Mouse (Mus musculus) E14TG2a.4 (cell line): ENCODE data around the gene Cog1.

Source experiments
- CTCF ChIP-seq: conservative IDR thresholded peaks from 2 replicates; pipeline ENCODE4 v1.5.1; 2014; ENCODE audit warnings: low read length
- POU5F1 ChIP-seq: IDR thresholded peaks from 2 replicates; pipeline ENCODE4 v1.6.1; 2014; ENCODE audit warnings: low read length, borderline replicate concordance

DNA sequence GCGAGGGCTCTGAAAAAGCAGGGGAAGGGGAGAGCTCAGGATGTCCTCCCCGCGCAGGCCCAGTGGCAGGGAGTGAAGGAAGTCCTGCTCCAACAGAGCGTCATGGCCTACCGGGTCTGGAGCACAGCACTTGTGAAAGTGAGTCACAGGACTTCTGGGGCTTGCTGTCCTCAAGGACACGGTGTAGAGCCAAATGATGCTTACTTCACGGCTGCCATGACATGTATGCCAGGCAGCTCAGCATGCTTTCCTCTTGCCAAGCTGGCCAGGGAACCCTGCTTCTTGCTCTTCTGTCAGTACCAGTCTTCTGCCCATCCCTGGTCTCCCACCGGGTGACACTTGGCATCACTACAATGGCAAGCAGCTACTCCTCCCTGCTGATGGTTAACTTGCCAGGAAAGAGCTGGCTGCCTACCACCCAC, 7.6 kb downstream of the Cog1 start:
- TF ChIP-seq CTCF (no peak), POU5F1 (no peak)
